Mouse (Mus musculus) CD4-positive, CD25-positive, alpha-beta regulatory T cell, adult 4 months (primary cell): ENCODE data around the gene Golga4. TPM values are rescaled to one million over a fixed set of nuclear protein-coding genes. Genes with fewer than 3 reads are reported as not detected.

Experiments used
- ATAC-seq: one replicate; pipeline ENCODE4 v1.8.0; 2017
- polyA plus RNA-seq, 2 experiments: library from polyadenylated mRNA; unstranded; fragments of 100-300 nt; shearing (Covaris generic); gene quantifications; one replicate each; pipeline ENCODE4 v1.2.1; 2017

Golga4 gene
- polyA plus RNA-seq, 2 experiments from 2014 or later: 24.4 to 30.7 TPM

DNA sequence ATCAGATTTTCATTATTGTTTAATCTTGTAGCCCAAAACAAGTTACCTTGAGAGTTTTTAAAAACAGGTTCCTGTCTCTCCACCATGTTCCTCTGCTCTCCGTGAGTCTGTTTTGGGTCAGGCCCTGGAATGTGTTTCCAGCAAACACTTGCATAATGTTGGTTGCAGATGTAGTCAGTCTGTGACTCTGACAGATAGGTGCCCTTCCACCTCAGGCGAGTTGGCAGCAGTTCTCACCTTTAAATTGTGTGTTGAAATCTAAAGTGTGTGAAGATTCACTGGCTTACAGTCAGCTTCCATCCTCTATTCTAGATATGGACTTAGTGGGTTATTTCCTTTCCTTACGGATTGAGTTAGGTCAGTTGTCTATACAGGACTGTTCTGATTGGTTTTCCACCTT is 23.7 kb downstream of the Golga4 start:
- no peak for ATAC-seq

DNA sequence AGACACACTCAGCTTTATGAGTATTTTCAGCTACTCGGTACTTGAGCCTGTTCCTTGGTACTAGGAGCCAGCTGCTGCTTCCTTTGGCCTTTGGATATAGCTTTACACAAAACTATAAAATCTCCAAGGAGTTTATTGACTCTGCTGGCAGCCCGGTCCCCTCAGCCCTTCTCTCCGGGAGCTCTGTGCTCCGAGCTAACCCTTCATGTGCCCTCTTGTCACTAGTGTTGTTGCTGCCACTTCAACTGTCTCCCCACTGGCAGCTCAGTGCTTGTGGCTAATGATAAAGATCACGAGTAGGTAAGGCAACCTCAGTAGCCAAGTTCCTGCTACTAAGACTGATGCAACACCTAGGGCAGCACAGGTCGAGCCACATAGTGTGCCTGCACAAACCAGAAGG is 24.6 kb downstream of the Golga4 start:
- no peak for ATAC-seq

DNA sequence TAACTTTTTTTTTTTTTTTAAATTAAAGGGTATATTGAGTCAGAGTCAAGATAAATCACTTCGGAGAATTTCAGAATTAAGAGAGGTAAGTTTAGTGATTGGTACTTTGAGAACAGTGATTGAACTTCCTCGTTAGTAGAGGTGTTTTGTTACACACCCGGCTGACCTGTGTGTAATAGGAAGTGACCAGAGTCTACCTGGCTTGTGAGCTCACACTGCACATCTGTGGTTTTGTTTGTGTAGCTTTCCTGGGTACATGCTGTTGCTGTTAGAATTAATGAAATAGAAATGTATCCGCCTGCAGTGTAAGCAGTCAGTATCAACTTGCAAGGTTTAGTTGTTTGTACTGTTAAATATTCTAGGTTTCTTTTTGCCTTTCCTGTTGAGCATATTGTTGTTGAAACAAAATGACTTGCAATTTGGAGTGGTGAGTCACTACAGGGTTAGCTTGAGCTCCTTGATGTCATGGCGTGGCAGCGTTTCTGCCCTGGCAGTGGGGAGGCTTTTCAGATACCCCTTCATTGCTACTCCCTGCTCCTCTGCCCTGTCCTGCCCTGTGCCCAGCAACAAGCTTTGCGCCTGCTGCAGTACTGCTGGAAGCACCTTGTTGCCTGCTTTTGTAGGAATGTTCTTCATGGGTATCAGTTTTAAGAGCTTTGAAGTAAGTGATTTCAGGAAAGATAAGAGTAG is 26.6 kb downstream of the Golga4 start:
- ATAC-seq: no peak

DNA sequence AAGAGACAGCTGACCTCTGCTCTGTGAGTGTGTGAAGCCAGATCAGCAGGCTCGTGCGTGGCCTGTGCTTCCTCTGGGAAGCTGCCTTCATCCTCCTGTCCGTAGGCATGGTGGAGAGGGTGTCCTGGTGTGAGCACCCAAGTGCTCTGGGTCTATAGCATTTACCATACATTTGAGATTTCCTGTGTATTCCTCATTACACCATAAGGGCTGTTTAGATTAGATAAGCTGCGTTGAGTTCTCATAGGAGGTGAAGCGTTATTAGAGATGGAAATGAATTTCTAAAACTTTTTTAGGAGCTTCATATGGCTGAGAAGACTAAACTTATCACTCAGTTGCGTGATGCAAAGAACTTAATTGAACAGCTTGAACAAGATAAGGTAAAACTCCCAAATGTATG is 30.9 kb downstream of the Golga4 start:
- ATAC-seq: no peak

DNA sequence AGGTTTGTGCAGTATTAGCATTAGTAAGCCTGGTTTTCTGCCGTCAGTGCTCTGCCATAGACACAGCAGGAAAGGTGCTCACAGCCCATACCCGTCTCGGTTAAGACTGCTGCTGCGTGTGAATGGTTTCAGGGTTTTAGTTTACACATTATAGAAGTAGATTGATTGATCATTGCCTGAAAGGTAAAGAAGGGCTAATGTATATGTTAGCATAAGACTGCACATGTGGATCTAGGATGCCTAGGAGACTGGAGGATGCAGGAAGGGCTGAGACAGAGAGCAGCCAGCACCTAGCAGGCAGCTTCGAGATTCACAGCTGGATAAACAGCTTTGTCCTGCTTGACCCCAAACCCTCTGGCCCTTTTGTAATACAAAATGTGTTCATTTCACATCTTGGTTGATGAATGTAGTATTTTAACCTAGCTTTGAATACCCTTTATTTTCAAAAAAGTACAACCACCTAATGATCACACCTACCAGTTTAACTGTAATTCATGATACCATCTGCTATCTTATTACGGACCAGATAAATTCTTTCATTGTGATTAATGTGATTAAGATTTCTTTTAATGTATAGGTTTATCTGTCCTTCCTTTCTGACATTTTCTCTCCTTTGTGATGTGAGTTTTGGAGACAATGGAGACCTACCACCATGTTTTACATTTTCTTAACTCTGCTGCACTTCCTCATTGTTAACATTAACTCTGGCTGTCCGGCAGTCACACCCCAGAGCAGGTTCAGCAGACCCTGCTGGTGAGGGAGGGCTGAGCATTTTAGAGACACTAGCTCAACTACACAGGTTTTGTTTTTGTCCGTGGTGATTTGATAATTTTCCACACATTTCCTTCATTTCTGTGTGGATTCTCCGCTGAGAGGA is 31.6 kb downstream of the Golga4 start:
- ATAC-seq: no peak

GRCm38 (mm10) chr9:118541851-118542250 is 35.8 kb downstream of the Golga4 start:
- ATAC-seq: no peak

DNA sequence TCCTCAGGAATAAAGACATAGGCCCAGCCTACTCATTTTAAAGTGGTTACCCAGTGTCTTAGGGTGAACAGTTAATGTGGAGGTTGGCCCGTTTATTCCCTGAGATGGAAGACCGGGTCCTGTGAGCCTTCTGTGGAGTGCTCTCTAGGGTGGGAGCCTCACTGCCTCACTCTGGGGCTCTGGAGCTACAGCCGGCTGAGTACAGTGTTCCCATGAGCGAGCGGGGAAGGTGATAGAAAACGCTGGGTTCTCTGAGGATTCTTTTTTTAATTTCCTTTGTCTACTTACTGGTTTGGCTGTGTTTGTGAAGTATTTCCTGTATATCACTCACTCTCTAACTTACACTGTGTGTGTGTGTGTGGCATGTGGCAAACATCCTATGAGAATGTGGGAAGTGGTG is 39.1 kb downstream of the Golga4 start:
- no peak for ATAC-seq

GRCm38 (mm10) chr9:118548651-118549050 is 42.6 kb downstream of the Golga4 start:
- no peak for ATAC-seq

GRCm38 (mm10) chr9:118556951-118557780 is 51.1 kb downstream of the Golga4 start:
- ATAC-seq: no peak

DNA sequence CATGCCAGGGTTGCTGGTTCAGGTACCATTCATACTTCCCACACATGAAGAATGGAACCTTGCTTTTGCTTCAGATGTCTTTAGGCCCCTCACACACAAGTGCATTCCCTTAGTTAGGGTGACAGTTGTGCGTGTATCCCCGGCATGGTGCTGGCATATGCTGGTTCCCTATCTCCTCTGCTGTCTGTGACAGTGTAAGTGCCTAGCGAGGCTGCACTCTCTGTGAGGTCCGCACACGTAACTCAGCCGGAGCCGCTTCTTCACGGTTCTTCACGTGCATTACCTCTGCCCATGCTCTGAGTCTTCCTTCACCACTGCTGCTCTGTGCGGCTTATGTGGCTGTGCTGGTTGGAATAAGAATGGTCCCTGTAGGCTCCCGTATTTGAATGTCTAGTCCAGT is 57.3 kb downstream of the Golga4 start:
- ATAC-seq: no peak

- ATAC-seq: no peak
These were observed 57.8 kb downstream of the Golga4 start for GRCm38 (mm10) chr9:118563866-118564265.

DNA sequence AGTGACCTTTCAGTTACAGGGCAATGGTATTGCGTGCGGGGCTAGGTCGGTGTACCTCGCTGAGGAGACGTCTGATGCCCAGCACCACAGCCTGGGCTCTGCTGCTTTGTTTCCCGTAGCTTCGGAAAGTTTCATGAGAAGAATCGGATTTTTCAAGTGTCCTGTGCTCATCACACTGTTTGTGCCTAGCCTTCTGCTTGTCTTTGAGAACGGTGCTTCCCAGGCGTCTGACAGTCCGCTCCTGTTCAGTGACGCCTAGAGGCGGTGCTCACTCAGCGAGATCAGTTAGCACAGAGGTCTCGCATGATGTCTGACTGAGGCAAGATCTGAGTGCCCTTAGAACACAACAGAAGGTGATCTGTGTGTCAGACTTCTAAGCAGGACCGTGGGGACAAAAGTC is 58.6 kb downstream of the Golga4 start:
- ATAC-seq: no peak

DNA sequence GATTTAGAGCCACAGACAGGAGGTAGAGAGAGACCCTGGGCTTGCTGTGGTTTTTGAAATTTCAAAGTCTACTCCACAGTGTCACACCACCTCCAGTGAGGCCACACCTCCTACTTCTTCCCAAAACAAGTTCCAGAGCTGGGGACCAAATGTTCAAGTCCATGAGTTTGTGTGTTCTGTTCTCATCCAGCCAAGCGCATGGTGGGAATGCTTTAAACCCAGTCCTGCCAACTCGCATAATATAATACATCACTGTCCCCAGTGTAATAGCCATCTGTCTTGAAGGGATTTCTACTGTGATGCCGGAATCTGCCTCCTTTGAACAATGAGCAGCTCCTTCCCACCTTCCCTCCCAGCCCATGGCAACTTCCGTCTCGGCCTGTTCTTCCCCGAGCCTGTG is 63.3 kb downstream of the Golga4 start:
- ATAC-seq: no peak

GRCm38 (mm10) chr9:118570865-118571264 is 64.8 kb downstream of the Golga4 start:
- no peak for ATAC-seq

DNA sequence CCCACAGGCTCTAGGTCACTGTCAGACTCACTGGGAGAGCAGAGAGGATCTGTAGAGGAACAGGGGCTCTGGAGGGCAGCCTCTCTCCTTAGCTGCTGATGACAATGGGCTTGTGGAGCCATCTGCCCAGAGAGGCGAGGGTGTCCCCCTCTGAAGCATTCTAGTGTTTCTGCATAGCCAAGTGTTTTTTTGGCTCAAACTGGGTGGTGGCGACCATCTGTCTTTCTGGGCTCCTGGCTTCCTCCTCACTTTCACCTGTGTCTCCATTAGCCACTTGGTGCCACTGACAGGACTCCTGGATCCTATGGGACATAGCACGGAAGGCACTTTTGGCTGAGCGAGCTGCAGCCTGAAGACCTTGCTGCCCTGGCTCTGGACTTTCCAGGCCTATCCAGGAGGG is 65.6 kb downstream of the Golga4 start:
- ATAC-seq: no peak

GRCm38 (mm10) chr9:118574911-118575310 is 68.8 kb downstream of the Golga4 start:
- ATAC-seq: no peak

DNA sequence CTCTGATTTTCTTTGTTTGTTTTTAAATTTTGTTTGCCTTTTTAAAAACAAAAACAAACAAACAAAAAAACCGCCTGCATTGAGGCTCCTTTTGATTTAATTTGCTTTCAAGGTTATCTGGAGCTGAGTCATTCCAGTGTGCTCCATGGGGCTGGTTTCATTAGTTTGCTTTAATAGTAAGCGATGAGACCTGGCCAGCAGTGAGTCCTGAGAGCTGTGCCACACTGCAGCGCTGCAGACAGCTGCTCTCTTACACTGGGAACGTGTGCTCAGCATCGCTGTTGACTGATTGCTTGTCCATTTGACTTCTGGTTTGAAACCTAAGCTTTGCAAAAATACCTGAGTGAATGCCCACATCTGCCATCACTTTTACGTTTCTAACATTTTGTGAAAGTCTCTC is 74.3 kb downstream of the Golga4 start:
- no peak for ATAC-seq

DNA sequence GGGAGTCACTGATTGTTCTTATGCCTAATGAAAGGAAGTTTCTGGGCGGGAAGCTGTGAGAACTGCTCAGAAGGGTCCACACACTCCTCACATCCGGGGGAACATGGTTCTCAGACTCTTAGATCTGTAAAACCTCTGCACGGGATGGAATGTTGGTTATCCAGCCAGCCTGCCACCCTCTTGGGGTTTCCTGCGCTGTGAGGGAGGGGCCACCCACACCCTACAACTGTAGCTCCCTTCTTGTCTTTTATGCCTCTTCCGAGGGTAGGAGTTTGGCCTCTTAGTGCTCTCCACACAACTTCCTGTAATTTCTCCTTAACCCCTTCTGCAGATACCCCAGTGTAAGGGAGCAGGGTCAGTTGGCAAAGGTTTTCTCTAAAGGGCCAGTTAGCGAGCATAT is 76.7 kb downstream of the Golga4 start:
- ATAC-seq: no peak

- no peak for ATAC-seq
These were observed 78.8 kb downstream of the Golga4 start for GRCm38 (mm10) chr9:118584838-118585237.

GRCm38 (mm10) chr9:118585998-118586397 is 79.9 kb downstream of the Golga4 start:
- no peak for ATAC-seq

GRCm38 (mm10) chr9:118587115-118587514 is 81.0 kb downstream of the Golga4 start:
- ATAC-seq: no peak

- no peak for ATAC-seq
These were observed 83.2 kb downstream of the Golga4 start for GRCm38 (mm10) chr9:118589249-118589648.

DNA sequence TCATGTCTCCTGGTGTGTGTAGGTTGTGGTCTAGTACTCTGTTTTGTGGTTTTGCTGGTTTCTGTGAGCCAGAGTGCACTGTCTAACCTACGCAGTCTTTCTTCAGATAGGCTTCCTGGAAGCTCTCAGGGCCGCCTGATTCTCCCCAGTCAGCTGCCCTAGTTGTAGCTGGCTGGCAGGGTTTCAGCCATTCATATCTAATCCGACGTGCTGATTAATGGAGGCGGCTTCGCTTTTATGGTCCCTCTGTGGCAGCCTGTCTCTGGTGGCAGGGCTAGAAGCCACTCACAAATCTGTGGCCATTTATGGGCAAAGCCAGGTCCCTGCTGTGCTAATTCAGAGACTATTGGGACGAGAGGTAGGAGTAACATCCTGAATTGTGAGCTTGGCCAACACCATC is 84.2 kb downstream of the Golga4 start:
- no peak for ATAC-seq
